Mouse (Mus musculus) erythroblast, embryonic 14.5 days (primary cell): ENCODE data around the gene Agtrap.

ENCODE experiments used
- GATA1 ChIP-seq: IDR thresholded peaks from 2 replicates; pipeline ENCODE4 v1.6.1; 2012; ENCODE audit warnings: low read length, inconsistent platforms, mixed read lengths
- TAL1 ChIP-seq: IDR thresholded peaks from 3 replicates; pipeline ENCODE4 v1.6.1; 2012; ENCODE audit warnings: low read length, inconsistent platforms, mixed read lengths

- no peak for TF ChIP-seq TAL1
- TF ChIP-seq GATA1: no peak
These were observed 3.4 kb upstream of the Agtrap start for GRCm38 (mm10) chr4:148091181-148091580.
